Mouse (Mus musculus) adipocyte (in vitro differentiated cells): ENCODE data around the gene Gm21913.
"Not testable (repeated sequence)": the region's sequence is repeated elsewhere in the genome, so short reads cannot be mapped to it uniquely, and the experiment has no call there.

Experiments
- DNase-seq: peaks from one replicate; pipeline ENCODE4 v3.0.0-alpha.2; 2016; ENCODE audit warnings: low spot score

Gene Gm21913

DNA sequence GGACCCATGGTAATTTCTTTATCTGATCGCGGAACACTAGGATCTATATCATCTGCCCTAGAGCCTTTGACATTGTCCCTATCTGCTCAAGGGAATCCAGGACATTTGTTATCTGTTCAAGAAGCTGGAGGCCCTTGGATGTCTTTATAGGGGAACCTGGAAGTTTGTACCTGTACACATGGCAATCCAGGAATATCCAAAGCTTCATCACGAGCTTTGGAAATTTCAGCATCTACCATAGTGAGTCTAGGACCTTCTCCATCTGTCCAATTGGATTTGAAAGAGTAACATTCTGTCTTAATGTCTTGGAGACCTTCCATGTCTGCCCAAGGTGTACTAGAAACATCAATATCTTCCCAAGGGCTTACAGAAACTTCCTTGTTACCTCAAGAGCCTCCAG is at the start of gene Gm21913:
Gene Gm21913 (plus strand): TSS at position 301 of the 400 bp plus-strand sequence.
- not testable (repeated sequence) for DNase-seq
